Mouse (Mus musculus) urinary bladder, postnatal 36 days (tissue): ENCODE measurements around the gene Olfr481.

ENCODE experiments used
- DNase-seq, 2 experiments: peaks; one replicate each; pipeline ENCODE4 v3.0.0; 2022; ENCODE audit warnings: low spot score in 2 of 2, mixed read lengths in 1 of 2

Gene Olfr481

DNA sequence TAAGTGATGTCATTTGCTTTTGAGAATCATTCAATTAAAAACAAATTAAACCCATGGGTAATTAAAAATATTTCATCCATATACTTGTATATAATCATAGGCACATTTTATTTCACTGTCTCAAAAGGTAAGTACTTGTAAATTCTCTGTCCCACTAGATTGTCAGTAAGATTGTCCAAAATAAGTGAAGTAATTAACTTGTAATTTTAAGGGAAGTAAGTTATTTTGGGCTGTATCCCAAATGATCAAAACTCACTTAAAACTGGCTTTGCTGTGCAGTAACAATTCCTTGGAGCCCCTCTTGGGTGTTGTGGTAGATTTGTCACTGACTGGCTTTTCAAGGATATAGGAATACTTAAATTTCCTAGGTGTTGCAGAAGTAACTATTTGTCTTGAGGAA is at the start of gene Olfr481:
Gene Olfr481 (plus strand): TSS at position 301 of the 400 bp plus-strand sequence.
- no peak for DNase-seq

DNA sequence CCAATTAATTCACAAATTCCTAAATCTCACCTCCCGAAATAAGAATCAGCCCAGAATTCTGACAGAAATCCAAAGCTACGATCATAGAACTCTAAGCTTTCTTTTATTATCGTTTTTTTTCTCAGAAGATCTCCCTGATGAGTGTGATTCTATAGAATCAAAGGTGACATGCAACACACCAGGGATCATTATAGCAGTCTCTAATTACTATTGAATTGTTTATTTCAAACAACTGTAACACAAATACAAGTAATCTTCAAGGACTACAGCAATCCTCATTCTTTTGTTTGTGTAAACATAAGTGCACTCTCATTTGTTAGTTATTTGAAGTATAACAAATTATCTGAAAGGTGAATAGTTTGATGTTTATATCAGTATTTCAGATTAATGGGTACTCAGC is 45.8 kb upstream of the Olfr481 start, which contains the start of gene Olfr478:
Gene Olfr478 (minus strand): TSS at position 101 of the 400 bp plus-strand sequence.
- DNase-seq, result no peak

GRCm38 (mm10) chr7:108050393-108050792 is 29.3 kb upstream of the Olfr481 start, which contains the start of gene Olfr479:
Gene Olfr479, plus strand, starts transcription at chr7:108050693.
- no peak for DNase-seq

DNA sequence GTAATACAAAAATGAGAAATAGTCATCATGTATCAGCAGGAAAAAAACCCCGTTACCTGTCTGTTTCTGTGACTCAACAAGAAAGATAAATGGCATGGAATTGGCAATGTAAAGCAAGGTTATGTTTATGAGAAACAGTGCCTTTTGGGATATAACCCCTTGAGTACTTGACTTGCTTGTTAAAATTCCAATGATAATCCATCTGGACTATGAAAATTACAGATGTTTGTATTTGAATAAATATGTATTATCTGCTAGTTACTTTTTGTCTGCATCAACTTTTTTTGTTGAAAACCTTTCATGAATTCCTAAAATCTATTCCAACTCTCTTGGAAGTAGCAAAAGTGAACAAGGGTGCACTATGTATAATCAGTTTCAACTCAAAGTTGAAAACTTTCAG is 12.4 kb upstream of the Olfr481 start, which contains the start of gene Olfr480:
Gene Olfr480 (minus strand): TSS at position 101 of the 400 bp plus-strand sequence.
- DNase-seq, result no peak

GRCm38 (mm10) chr7:108097486-108097885 is 17.8 kb downstream of the Olfr481 start, which contains the start of gene Olfr482:
Gene Olfr482, minus strand, starts transcription at chr7:108097586.
- no peak for DNase-seq

GRCm38 (mm10) chr7:108100549-108100948 is 20.9 kb downstream of the Olfr481 start, which contains the start of gene Olfr483:
Gene Olfr483, plus strand, starts transcription at chr7:108100849.
- no peak for DNase-seq

DNA sequence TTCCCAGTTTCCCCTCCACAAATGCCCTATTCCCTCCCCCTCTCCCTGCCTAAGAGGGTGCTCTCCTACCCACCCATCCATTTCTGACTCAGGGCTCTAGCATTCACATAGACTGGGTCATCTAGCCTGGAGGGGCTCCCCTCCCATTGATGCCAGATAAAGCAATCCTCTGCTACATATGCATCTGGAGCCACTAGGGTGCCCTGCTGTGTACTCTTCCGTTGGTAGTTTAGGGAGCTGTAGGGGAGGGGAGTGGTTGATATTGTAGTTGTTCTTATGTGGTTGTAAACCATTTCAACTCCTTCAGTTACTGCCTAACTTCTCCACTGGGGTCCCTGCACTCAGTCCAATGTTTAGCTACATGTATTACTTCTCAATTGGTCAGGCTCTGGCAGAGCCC is 41.0 kb downstream of the Olfr481 start:
- DNase-seq, result no peak

- DNase-seq, result no peak
Observed at GRCm38 (mm10) chr7:108121416-108121815, 41.8 kb downstream of the Olfr481 start.

GRCm38 (mm10) chr7:108127349-108127748 is 47.7 kb downstream of the Olfr481 start, which contains the start of gene Olfr484:
Gene Olfr484, minus strand, starts transcription at chr7:108127449.
- no peak for DNase-seq
